Mouse (Mus musculus): ENCODE data around the gene Adgrd1. TPM values are rescaled to one million over a fixed set of nuclear protein-coding genes. Genes with fewer than 3 reads are reported as not detected.

The Adgrd1 gene
- polyA plus RNA-seq, 1 experiment from 2014 or later: 0.32 TPM

GRCm38 (mm10) chr5:129061579-129061978, 35.0 kb upstream of the Adgrd1 start:
- Histone ChIP-seq H3K4me2 (ENCODE audit: low read depth, low read length) (no peak overlapping the region), H3K27me3 (ENCODE audit: insufficient read depth, low read length) (peaks cover 6% of the 10 kb centered on the region), H3K36me3 (replicated peaks; ENCODE audit: insufficient read depth, low read length) (no peaks in the 10 kb centered on the region), H3K9me3 (ENCODE audit: low read length) (no peaks in the 10 kb centered on the region), H3K4me1 (ENCODE audit: insufficient read depth) (no peaks in the 10 kb centered on the region), H3K27ac (ENCODE audit: low read depth) (no peak overlapping the region), H3K4me3 (ENCODE audit: low read depth, low read length) (no peak overlapping the region), H3K9ac (replicated peaks) (no peak overlapping the region)
- DNase-seq (peak; percentile 57), ATAC-seq (no peak)
- TF ChIP-seq EP300 (IDR thresholded peaks at IDR 0.05; ENCODE audit: low read depth) (no peak), CTCF (IDR thresholded peaks at IDR 0.05; ENCODE audit: low read depth) (peak; percentile 75)
- WGBS (ENCODE audit: insufficient replicate concordance): 22% methylated on average over 13 of the region's 13 CpGs

GRCm38 (mm10) chr5:129063037-129063791, 33.3 kb upstream of the Adgrd1 start:
- DNase-seq: peak; percentile 84
- no peaks in the 10 kb centered on the region for H3K9me3 ChIP-seq (ENCODE audit: low read length)
- H3K4me2 ChIP-seq (ENCODE audit: low read depth, low read length): no peak overlapping the region
- no peak overlapping the region for H3K4me3 ChIP-seq (ENCODE audit: low read depth, low read length)
- peaks cover 6% of the 10 kb centered on the region for H3K27me3 ChIP-seq (ENCODE audit: insufficient read depth, low read length)
- no peak for TF ChIP-seq EP300 (IDR thresholded peaks at IDR 0.05; ENCODE audit: low read depth)
- peak; percentile 84 for TF ChIP-seq CTCF (IDR thresholded peaks at IDR 0.05; ENCODE audit: low read depth)
- H3K4me1 ChIP-seq (ENCODE audit: insufficient read depth): no peaks in the 10 kb centered on the region
- H3K27ac ChIP-seq (ENCODE audit: low read depth): no peak overlapping the region
- H3K36me3 ChIP-seq (replicated peaks; ENCODE audit: insufficient read depth, low read length): no peaks in the 10 kb centered on the region
- H3K9ac ChIP-seq (replicated peaks): no peak overlapping the region
- no peak for ATAC-seq
- 8% methylated on average over 21 of the region's 21 CpGs for WGBS (ENCODE audit: insufficient replicate concordance)

- no peak overlapping the region for H3K27ac ChIP-seq (ENCODE audit: low read depth)
- H3K9ac ChIP-seq (replicated peaks): no peak overlapping the region
- 42% methylated on average over 8 of the region's 8 CpGs for WGBS (ENCODE audit: insufficient replicate concordance)
- H3K36me3 ChIP-seq (replicated peaks; ENCODE audit: insufficient read depth, low read length): no peaks in the 10 kb centered on the region
- no peak overlapping the region for H3K4me2 ChIP-seq (ENCODE audit: low read depth, low read length)
- no peaks in the 10 kb centered on the region for H3K9me3 ChIP-seq (ENCODE audit: low read length)
- ATAC-seq (no peak), DNase-seq (no peak)
- H3K4me1 ChIP-seq (ENCODE audit: insufficient read depth): no peaks in the 10 kb centered on the region
- no peak for TF ChIP-seq EP300 (IDR thresholded peaks at IDR 0.05; ENCODE audit: low read depth)
- no peak for TF ChIP-seq CTCF (IDR thresholded peaks at IDR 0.05; ENCODE audit: low read depth)
- H3K27me3 ChIP-seq (ENCODE audit: insufficient read depth, low read length): peaks cover 6% of the 10 kb centered on the region
- no peak overlapping the region for H3K4me3 ChIP-seq (ENCODE audit: low read depth, low read length)
These were observed 32.8 kb upstream of the Adgrd1 start for GRCm38 (mm10) chr5:129063792-129064087.

GRCm38 (mm10) chr5:129064186-129064585, 32.4 kb upstream of the Adgrd1 start:
- no peaks in the 10 kb centered on the region for H3K36me3 ChIP-seq (replicated peaks; ENCODE audit: insufficient read depth, low read length)
- no peak overlapping the region for H3K27ac ChIP-seq (ENCODE audit: low read depth)
- no peak overlapping the region for H3K4me3 ChIP-seq (ENCODE audit: low read depth, low read length)
- no peak overlapping the region for H3K4me2 ChIP-seq (ENCODE audit: low read depth, low read length)
- no peak overlapping the region for H3K9ac ChIP-seq (replicated peaks)
- H3K9me3 ChIP-seq (ENCODE audit: low read length): no peaks in the 10 kb centered on the region
- no peak for DNase-seq
- H3K27me3 ChIP-seq (ENCODE audit: insufficient read depth, low read length): peaks cover 6% of the 10 kb centered on the region
- no peaks in the 10 kb centered on the region for H3K4me1 ChIP-seq (ENCODE audit: insufficient read depth)
- no peak for ATAC-seq
- no peak for TF ChIP-seq CTCF (IDR thresholded peaks at IDR 0.05; ENCODE audit: low read depth)
- TF ChIP-seq EP300 (IDR thresholded peaks at IDR 0.05; ENCODE audit: low read depth): no peak
- WGBS (ENCODE audit: insufficient replicate concordance): 75% methylated on average over 11 of the region's 11 CpGs

GRCm38 (mm10) chr5:129065301-129065700, 31.2 kb upstream of the Adgrd1 start:
- TF ChIP-seq EP300 (IDR thresholded peaks at IDR 0.05; ENCODE audit: low read depth): no peak
- no peak for TF ChIP-seq CTCF (IDR thresholded peaks at IDR 0.05; ENCODE audit: low read depth)
- no peak overlapping the region for H3K4me2 ChIP-seq (ENCODE audit: low read depth, low read length)
- DNase-seq: no peak
- H3K4me3 ChIP-seq (ENCODE audit: low read depth, low read length): no peak overlapping the region
- no peak overlapping the region for H3K27ac ChIP-seq (ENCODE audit: low read depth)
- no peaks in the 10 kb centered on the region for H3K9me3 ChIP-seq (ENCODE audit: low read length)
- WGBS (ENCODE audit: insufficient replicate concordance): 71% methylated on average over 12 of the region's 12 CpGs
- H3K36me3 ChIP-seq (replicated peaks; ENCODE audit: insufficient read depth, low read length): no peaks in the 10 kb centered on the region
- ATAC-seq: no peak
- no peaks in the 10 kb centered on the region for H3K4me1 ChIP-seq (ENCODE audit: insufficient read depth)
- H3K9ac ChIP-seq (replicated peaks): no peak overlapping the region
- H3K27me3 ChIP-seq (ENCODE audit: insufficient read depth, low read length): peaks cover 4% of the 10 kb centered on the region

GRCm38 (mm10) chr5:129065946-129066345, 30.6 kb upstream of the Adgrd1 start:
- Histone ChIP-seq H3K27me3 (ENCODE audit: insufficient read depth, low read length) (peaks cover 3% of the 10 kb centered on the region; the same call in 1 of the 2 replicates), H3K27ac (ENCODE audit: low read depth) (no peak overlapping the region), H3K4me3 (ENCODE audit: low read depth, low read length) (no peak overlapping the region), H3K9ac (replicated peaks) (no peak overlapping the region), H3K4me1 (ENCODE audit: insufficient read depth) (no peaks in the 10 kb centered on the region), H3K36me3 (replicated peaks; ENCODE audit: insufficient read depth, low read length) (no peaks in the 10 kb centered on the region), H3K9me3 (ENCODE audit: low read length) (no peaks in the 10 kb centered on the region), H3K4me2 (ENCODE audit: low read depth, low read length) (no peak overlapping the region)
- WGBS (ENCODE audit: insufficient replicate concordance): 40% methylated on average over 9 of the region's 9 CpGs
- DNase-seq (no peak), ATAC-seq (no peak)
- TF ChIP-seq EP300 (IDR thresholded peaks at IDR 0.05; ENCODE audit: low read depth) (no peak), CTCF (IDR thresholded peaks at IDR 0.05; ENCODE audit: low read depth) (no peak)
